Mouse (Mus musculus) v-Abl transformed pro-B cells (cell line): Measurements from ENCODE around the gene Pm20d1.

Source experiments
- in situ Hi-C, 2 experiments: fragments of 400-800 bp; cut with MboI; formaldehyde crosslinking; loops; one replicate each; pipeline ENCODE4 v1.15.1; 2025; ENCODE audit not compliant: unreplicated experiment in 2 of 2

Gene Pm20d1

GRCm38 (mm10) chr1:131869561-131869960, 72.4 kb downstream of the Pm20d1 start:
- in situ Hi-C loops, result loop anchor here in 1 of 2 experiments (5.0 kb wide), 1 partner anchor 37 kb away; no protein-coding TSS in a partner anchor
